7 mouse cellular contexts compared by ENCODE assay signal in the genomic region with DNA sequence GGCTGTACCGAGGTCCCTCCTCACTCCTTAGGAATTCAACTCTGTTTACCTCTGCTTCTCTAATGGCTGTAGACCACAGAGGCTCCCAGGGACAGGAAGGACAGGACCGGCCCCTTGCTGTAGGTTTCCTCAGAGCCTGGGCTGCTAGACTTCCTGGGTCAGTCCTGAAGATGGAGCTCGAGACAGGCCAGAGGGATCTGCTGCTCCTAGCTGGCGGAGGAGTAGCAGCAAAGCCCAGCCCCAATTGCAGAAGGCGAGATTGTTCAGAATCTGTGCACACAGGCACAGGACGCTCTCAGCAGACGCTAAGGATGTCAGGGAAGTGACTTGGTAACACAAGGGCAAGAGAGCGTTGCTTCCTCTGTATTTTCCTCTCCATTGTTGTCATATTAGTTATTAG.
DNase-seq lines count a peak whose midpoint lies in the region; ATAC-seq and TF ChIP-seq lines count a peak whose summit lies in the region.

No protein-coding gene starts in this region.

- H3K27ac ChIP-seq in embryonic facial prominence, embryonic 11.5 days (replicated peaks; ENCODE audit: low read depth, low read length): no peak overlapping the region
- H3K27ac ChIP-seq in limb, embryonic 13.5 days: peak overlapping the region; percentile 17; the same call in 1 of the 2 replicates

- H3K36me3 ChIP-seq in embryonic facial prominence, embryonic 11.5 days (replicated peaks; ENCODE audit: control insufficient read depth, insufficient read depth, low read depth, low read length): no peaks in the 10 kb centered on the region
- H3K36me3 ChIP-seq in limb, embryonic 13.5 days: no peaks in the 10 kb centered on the region
- no peaks in the 10 kb centered on the region for H3K36me3 ChIP-seq in myocyte (ENCODE audit: control insufficient read depth, insufficient read depth)

- peak; percentile 57; the same call in 1 of the 2 replicates for ATAC-seq in embryonic facial prominence, embryonic 11.5 days (replicated peaks; ENCODE audit: insufficient number of reproducible peaks, low FRiP score, low TSS enrichment, low read depth)
- ATAC-seq in limb, embryonic 13.5 days (ENCODE audit: low FRiP score, low read depth): peak; percentile 88

- no peaks in the 10 kb centered on the region for H3K79me2 ChIP-seq in myocyte (ENCODE audit: control insufficient read depth, insufficient read depth)

- peak; percentile 51 for TF ChIP-seq POLR2A in myocyte (IDR thresholded peaks at IDR 0.05; ENCODE audit: insufficient read length, low read depth)

- no peaks in the 10 kb centered on the region for H3K27me3 ChIP-seq in embryonic facial prominence, embryonic 11.5 days (ENCODE audit: control insufficient read depth, insufficient read depth, low read length)
- 0 out of 2 replicates have a peak, but pooled peaks cover 4% of the 10 kb centered on the region for H3K27me3 ChIP-seq in limb, embryonic 13.5 days
- H3K27me3 ChIP-seq in myocyte (ENCODE audit: control insufficient read depth, insufficient read depth, insufficient read length): no peaks in the 10 kb centered on the region

- H3K4me1 ChIP-seq in embryonic facial prominence, embryonic 11.5 days (ENCODE audit: control insufficient read depth, insufficient read depth, low read length): no peaks in the 10 kb centered on the region
- peaks cover 14% of the 10 kb centered on the region for H3K4me1 ChIP-seq in limb, embryonic 13.5 days

- peak; percentile 63 for DNase-seq in adrenal gland, postnatal 25 days
- DNase-seq in embryonic facial prominence, embryonic 11.5 days (ENCODE audit: low spot score): peak; percentile 69
- peak; percentile 69 for DNase-seq in heart, adult 8-10 months (ENCODE audit: low spot score)
- peak; percentile 64 to 70 for DNase-seq in kidney, adult 8-10 months
- DNase-seq in telencephalon, adult 2 months (ENCODE audit: low read depth, low spot score): peak; percentile 43

- no peak overlapping the region for H3K4me2 ChIP-seq in embryonic facial prominence, embryonic 11.5 days (ENCODE audit: low read depth, low read length)
- H3K4me2 ChIP-seq in limb, embryonic 13.5 days (replicated peaks): 0 out of 2 replicates have a peak overlapping the region, but pooled peaks have one; percentile 3
- H3K4me2 ChIP-seq in myocyte (ENCODE audit: low read depth): peak overlapping the region; percentile 57

- no peak overlapping the region for H3K4me3 ChIP-seq in embryonic facial prominence, embryonic 11.5 days (ENCODE audit: low read depth, low read length)
- no peak overlapping the region for H3K4me3 ChIP-seq in limb, embryonic 13.5 days
- no peak overlapping the region for H3K4me3 ChIP-seq in myocyte

- H3K9ac ChIP-seq in embryonic facial prominence, embryonic 11.5 days (replicated peaks; ENCODE audit: low read length): 0 out of 2 replicates have a peak overlapping the region, but pooled peaks have one; percentile 11
- H3K9ac ChIP-seq in limb, embryonic 13.5 days: 0 out of 2 replicates have a peak overlapping the region, but pooled peaks have one; percentile 39

- H3K9me3 ChIP-seq in embryonic facial prominence, embryonic 11.5 days (replicated peaks; ENCODE audit: control insufficient read depth, low read length): no peaks in the 10 kb centered on the region
- no peaks in the 10 kb centered on the region for H3K9me3 ChIP-seq in limb, embryonic 13.5 days

- WGBS in embryonic facial prominence, embryonic 11.5 days: 27% methylated on average over 8 of the region's 8 CpGs
- WGBS in limb, embryonic 13.5 days: 17% methylated on average over 8 of the region's 8 CpGs

- no peak overlapping the region for H3ac ChIP-seq in myocyte (ENCODE audit: control insufficient read depth, insufficient read length)

TF ChIP-seq in myocyte, 11 proteins besides CTCF, POLR2A, EP300 and RAD21:
- TF ChIP-seq TCF12 (IDR thresholded peaks at IDR 0.05; ENCODE audit: insufficient read depth, poor library complexity, severe bottlenecking) (no peak), CEBPB (IDR thresholded peaks at IDR 0.05; ENCODE audit: insufficient read depth, poor library complexity, severe bottlenecking) (no peak), E2F4 (IDR thresholded peaks at IDR 0.05; ENCODE audit: insufficient read depth) (no peak), SRF (IDR thresholded peaks at IDR 0.05; ENCODE audit: control insufficient read depth, insufficient read length, low read depth) (no peak)
